Mouse (Mus musculus): Measurements from ENCODE around the gene Acoxl.

Gene Acoxl

GRCm38 (mm10) chr2:128038259-128038890 lies 199.7 kb downstream of the Acoxl start:
- DNase-seq: no peak

DNA sequence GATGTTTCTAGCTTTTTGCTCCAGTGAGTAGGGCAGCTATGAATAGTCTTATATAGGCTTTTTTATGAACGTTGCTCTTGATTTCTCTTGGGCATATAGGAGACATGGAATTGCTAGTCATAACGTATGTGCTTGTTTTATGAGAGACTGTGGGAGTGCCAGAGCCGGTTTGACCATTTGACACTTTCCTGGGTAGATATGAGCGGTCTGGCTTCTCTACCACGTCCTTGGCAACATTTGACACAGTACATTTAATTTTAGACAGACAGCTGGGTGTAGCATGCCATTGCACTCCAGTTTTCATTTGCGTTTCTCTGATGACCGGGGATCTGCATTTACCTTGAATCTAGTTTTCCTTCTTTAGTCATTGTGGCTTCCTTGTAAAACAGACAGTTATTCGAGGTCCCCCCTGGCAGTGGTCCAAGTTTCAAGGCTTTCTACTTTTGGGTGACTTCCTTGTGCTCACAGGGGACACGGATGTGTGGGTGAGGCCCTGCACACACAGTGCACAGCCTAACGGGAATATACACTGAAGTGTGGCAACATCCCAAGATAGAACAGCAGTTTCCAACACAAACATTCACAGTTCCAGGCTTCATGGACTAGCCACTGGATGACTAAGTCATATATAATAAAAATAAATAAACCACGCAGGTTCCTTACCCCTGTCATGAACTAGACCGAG lies 202.5 kb downstream of the Acoxl start:
- no peak for DNase-seq

- no peak for DNase-seq
These were observed 207.8 kb downstream of the Acoxl start for GRCm38 (mm10) chr2:128046454-128046853.

GRCm38 (mm10) chr2:128054905-128055304 lies 216.2 kb downstream of the Acoxl start:
- DNase-seq: no peak

DNA sequence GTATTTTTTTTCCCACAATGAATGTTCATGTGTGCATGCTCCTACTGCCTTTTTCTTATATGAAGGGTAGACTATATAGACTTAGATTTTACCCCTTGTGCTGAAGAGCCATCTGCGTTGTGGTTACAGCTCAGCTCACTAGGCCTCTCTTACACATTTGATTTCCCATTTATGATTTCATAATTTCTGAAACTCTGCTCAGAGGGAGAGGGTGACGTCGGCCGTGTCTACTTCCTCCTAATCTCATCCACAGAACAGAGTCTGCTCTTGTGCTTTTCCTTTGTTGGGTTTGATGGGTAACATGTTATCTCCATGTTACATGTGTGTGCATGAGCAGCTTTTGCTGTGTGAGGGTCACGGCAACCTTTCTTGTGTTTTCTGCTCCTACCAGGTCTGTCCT lies 219.2 kb downstream of the Acoxl start:
- no peak for DNase-seq

- no peak for DNase-seq
These were observed 220.0 kb downstream of the Acoxl start for GRCm38 (mm10) chr2:128058627-128059026.

GRCm38 (mm10) chr2:128060213-128060612 lies 221.5 kb downstream of the Acoxl start:
- no peak for DNase-seq

GRCm38 (mm10) chr2:128060680-128061287 lies 222.1 kb downstream of the Acoxl start:
- DNase-seq: no peak

DNA sequence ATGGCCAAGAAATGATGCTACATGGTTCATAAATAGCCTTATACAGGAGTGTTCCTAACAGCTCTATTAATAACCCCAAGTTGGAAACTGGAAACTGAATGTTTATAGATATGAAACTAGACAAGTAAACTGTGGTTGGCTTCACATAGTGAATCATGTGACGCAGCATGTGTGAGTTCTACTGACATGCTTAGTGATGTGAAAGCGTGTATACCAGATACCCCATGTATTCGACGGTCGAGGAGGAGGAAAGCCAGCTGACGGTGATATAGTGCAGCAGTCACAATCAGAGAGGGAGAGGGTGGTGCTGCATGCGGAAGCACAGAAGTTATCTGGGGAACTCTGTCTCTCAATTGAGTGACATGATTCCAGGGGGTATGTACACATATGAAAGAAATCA lies 222.8 kb downstream of the Acoxl start:
- DNase-seq: no peak

- DNase-seq: no peak
These were observed 224.1 kb downstream of the Acoxl start for GRCm38 (mm10) chr2:128062756-128063155.

DNA sequence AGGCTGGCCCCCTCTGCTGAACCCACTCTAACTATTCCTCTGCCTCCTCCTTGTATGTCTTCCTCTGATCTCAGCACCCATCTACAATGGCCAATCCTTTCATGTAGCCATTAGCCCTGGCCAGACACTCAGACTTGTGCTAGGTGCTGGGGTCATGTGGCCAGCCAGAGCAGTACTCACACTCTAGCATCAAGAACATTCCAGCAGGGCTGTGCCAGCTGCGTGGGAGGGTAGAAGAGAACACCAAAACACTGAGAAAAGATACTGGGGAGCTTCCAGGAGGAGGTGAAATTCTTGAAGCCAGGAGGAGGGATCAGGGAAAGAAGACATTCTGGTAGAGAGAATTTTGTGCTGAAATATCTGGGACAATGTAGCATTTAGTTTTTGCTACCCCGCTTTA lies 226.3 kb downstream of the Acoxl start:
- no peak for DNase-seq

DNA sequence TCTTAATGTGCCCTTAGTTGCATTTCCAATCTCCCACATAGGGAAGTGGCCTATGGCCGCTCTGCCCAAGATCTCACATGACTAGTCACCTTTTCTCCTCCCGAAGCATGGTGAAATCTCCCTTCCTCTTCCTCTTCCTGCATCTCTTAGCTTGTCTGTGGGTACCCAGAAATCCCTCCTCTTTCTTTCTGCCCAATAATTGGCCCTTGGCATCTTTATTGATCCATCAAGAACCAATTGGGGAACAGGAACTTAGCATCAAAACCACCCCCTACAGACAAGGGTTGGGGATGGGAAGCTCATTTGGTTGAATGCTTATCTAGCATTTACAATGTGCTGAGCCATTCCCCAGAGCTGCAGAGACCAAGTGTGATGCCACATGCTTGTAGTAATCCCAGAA lies 226.9 kb downstream of the Acoxl start:
- DNase-seq: no peak

DNA sequence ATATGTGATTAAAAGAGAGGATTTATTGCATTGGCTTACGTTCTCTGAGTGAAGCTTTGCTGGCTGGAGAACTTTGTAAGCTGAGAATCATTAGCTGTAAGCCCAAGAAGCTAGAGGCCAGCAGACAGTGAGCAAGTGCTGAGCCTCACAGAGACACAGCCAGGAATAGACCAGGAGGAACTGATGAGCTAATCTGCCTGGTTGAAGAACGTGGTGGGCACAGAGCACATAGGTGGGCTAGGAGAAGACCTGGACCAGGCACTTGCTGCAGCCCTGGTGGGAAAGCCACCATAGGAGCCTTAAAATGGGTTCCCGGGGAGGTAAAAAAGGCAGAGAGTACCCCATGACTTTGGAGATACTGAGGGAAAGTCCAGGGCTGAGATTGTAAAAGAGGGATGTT lies 228.5 kb downstream of the Acoxl start:
- no peak for DNase-seq

DNA sequence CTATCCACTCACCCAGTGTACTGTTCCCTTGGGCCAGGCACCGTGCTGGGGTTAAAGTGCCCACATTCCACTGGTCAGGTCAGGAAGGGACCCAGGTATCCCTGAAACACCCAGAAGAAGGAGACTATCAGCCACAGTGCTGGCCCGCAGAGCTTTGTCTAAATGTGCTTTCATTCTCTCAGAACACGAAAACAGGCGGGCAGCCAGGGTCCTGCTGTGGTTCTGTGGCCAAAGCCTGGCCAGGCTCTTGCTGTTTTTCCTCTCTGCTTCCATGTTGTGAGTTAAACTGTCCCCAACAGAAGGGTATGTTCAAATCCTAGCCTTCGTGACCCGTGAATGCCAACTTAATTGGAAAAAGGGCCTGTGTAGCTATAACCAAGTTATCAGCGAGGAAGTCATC lies 228.9 kb downstream of the Acoxl start:
- no peak for DNase-seq

DNA sequence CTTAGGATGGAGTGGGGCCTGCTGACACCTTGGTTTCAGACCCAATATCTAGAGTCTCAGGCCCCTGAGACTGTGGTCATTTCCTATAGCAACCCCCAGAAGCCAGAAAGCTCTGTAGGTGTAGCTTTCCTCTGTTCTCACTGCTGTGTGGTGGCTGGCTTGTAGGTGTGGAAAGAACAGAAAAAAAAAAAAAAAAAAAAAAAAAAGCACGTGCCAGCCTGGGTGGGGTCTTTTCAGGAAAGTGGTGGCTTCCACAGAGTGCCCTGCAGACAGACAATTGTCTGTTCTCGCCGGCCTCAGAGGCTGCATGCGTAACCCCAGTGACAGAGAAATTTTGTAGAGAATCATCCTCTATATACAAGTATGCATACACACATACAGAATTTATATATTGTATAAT lies 229.5 kb downstream of the Acoxl start:
- no peak for DNase-seq

GRCm38 (mm10) chr2:128069025-128069424 lies 230.3 kb downstream of the Acoxl start:
- no peak for DNase-seq

GRCm38 (mm10) chr2:128071791-128072190 lies 233.1 kb downstream of the Acoxl start:
- no peak for DNase-seq

GRCm38 (mm10) chr2:128072944-128073343 lies 234.3 kb downstream of the Acoxl start:
- DNase-seq: no peak

DNA sequence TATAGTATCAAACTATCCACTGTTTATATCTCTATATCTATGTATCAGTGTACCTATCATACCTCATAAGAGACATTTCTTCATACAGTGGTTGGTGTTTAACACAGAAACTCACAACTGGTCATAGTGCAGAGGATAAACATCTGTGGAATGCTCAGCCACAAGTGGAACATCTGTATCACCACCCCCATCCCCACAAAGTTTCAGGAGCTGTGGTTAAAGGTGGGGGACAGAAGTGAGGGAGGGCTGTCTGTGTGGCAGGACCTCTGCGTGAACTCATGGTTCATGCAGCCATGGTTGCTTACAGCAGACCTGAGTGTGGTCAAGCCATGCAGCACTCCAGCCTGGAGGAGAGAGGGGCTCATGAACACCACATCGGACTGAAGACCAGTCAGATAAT lies 234.9 kb downstream of the Acoxl start:
- DNase-seq: no peak

- no peak for DNase-seq
These were observed 238.3 kb downstream of the Acoxl start for GRCm38 (mm10) chr2:128076936-128077335.

GRCm38 (mm10) chr2:128078859-128079258 lies 240.2 kb downstream of the Acoxl start:
- DNase-seq: no peak

DNA sequence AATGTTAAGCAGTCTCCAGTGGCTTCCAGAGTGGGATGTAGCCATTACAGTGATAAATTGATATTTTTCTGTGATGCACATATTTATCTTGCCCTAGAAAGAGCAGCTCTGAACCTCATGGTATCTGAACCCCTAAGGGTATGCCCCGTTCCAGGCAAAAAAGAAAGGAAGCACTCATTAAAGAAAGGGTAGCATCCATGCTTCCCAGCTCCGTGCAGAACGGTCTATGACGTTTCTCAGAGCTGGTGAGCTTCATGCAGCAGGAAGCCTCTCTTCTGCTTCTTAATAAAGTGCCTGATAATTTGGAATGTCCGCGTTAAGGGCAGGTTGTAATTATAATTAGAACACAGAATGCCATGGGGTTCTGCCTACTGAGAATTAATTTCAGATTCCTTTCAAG lies 240.6 kb downstream of the Acoxl start:
- DNase-seq: no peak

DNA sequence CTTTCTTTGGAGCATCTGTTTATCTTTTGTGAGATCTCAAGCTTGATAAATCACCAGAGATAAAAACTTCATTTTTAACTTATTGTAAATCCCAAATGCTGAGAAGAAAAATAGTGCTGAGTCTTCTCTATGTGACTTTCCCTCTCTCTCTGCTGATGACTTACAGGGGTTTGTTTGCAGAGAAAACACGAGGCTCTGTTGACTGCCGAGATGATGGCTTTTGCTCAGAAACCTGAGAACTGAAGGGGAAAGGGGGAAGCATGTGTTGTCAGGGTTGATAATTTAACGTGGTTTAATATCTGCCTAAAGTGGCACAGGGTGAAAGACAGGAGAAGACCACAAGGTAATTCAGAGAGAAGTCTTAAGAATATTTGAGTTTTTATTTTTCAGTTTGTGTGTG lies 245.2 kb downstream of the Acoxl start:
- no peak for DNase-seq

GRCm38 (mm10) chr2:128084607-128085006 lies 245.9 kb downstream of the Acoxl start:
- DNase-seq: no peak

DNA sequence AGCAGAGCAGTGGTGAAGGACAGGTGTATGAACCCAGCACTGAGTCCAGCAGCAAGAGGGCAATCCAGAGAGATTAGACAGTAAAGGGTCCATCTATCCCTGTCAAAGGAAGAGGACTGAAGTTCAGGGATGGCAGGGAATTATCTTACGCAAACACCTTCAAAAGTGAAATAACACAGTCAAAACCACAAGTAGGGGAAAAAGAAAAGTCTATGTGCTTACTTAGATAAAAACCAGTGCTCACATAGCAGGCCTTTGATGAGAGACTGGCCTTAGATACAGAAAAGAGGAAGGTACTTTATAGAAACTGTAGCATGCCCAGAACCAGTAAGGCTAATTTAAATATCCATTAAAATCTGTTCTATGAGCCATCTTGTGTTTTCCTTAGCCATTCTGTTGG lies 246.8 kb downstream of the Acoxl start:
- DNase-seq: no peak
